In the genomic region with DNA sequence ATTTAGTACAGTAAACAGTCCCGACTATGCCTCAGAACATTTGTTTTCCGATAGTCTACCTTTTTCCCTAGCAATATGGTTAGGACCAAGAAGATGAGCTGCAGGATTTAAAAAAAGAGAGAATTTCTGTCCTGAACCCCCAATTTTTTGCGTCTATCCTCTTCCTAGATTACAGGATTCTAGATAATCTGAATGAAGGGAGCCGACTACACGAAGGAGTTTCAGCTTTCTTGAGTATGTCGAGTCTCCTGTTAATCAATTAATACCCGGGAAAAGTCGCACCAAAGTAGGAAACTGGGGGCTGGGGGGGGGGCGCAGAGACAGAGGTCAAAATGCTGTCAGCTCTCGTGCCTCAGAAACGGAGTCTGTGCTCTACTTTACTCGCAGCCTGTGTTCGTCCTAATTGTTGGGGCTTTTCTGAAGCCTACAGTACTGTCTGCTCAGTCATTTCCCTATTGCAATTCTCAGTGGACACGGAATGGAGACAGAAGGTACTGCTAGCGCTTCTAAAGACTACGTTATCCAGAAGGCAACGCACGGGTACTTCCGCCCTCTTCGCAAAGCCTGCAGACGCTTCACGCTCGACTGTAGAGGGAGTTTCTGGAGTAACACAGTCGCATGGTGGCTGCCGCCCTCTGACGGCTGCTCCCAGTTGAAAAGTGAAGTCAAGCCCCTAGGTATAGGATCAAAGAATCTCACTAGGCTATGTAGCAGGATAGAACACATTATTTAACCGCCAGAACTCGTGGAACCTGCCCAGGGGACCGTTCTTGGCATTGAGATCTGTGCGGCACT, we compare ENCODE assay signal across 7 mouse cellular contexts. TPM values are rescaled to one million over a fixed set of nuclear protein-coding genes. Genes with fewer than 3 reads are reported as not detected.
DNase-seq lines count a peak whose midpoint lies in the region; ATAC-seq lines count a peak whose summit lies in the region.

No protein-coding gene starts in this region.

- peak; percentile 57 for ATAC-seq in hindbrain, embryonic 14.5 days (ENCODE audit: low FRiP score)
- peak; percentile 69 for ATAC-seq in megakaryocyte progenitor cell, adult 5-6 weeks (replicated peaks; ENCODE audit: poor library complexity)

- intact Hi-C loops in left cerebral cortex, postnatal 10 days (cut with DNase I) = no loop called here

- H3K4me3 ChIP-seq in hindbrain, embryonic 14.5 days (replicated peaks; ENCODE audit: low read length) = peak overlapping the region; percentile 88

- H3K36me3 ChIP-seq in hindbrain, embryonic 14.5 days (replicated peaks; ENCODE audit: control insufficient read depth, insufficient read depth) = peaks cover 17% of the 10 kb centered on the region

- peak; percentile 86 for DNase-seq in adipocyte (ENCODE audit: low spot score)
- peak; percentile 84 to 88 for DNase-seq in cerebellum, postnatal 25 days
- DNase-seq in frontal cortex, postnatal 25 days (ENCODE audit: low spot score in 2 of 2) = peak; percentile 66 to 78
- peak; percentile 91 for DNase-seq in hindbrain, embryonic 14.5 days (ENCODE audit: low spot score)
- peak; percentile 89 to 91 for DNase-seq in left cerebral cortex, postnatal 10 days (ENCODE audit: extremely low spot score in 1 of 2, low spot score in 2 of 2)
- peak; percentile 87 for DNase-seq in right cerebral cortex, postnatal 25 days

- no peaks in the 10 kb centered on the region for H3K9me3 ChIP-seq in hindbrain, embryonic 14.5 days (ENCODE audit: control insufficient read depth, low read length)

- peaks cover 24% of the 10 kb centered on the region for H3K4me1 ChIP-seq in hindbrain, embryonic 14.5 days (replicated peaks; ENCODE audit: control insufficient read depth, insufficient read depth, low read length)

- H3K27me3 ChIP-seq in hindbrain, embryonic 14.5 days (ENCODE audit: control insufficient read depth, insufficient read depth, low read length) = no peaks in the 10 kb centered on the region

- peak overlapping the region; percentile 78 for H3K27ac ChIP-seq in hindbrain, embryonic 14.5 days

- peak overlapping the region; percentile 56 for H3K4me2 ChIP-seq in hindbrain, embryonic 14.5 days (replicated peaks)

- WGBS in hindbrain, embryonic 14.5 days = 3% methylated on average over 30 of the region's 30 CpGs

- H3K9ac ChIP-seq in hindbrain, embryonic 14.5 days = peak overlapping the region; percentile 37

RNA-seq across cellular contexts. Expression of gene Gsk3a, which starts 1.4 kb away (rescaled TPM):
- polyA plus RNA-seq in hindbrain, embryonic 14.5 days (2014; fragmentation: Nextera tagmentation; extraction: Ambion mirVana) = 23.4 and 24.1 TPM in 2 replicates
- total RNA-seq in left cerebral cortex, postnatal 10 days (2021) = 100 to 1,000 TPM; 205 TPM
- total RNA-seq in megakaryocyte progenitor cell, adult 5-6 weeks (2015) = 84.9 and 93.2 TPM in 2 replicates
- total RNA-seq in megakaryocyte progenitor cell, adult 5-6 weeks (2017) = 57.8 and 60.3 TPM in 2 replicates

RNA-seq across cellular contexts. Expression of gene Erf, which starts 11.5 kb away (rescaled TPM):
- 5.7 and 6.7 TPM in 2 replicates for polyA plus RNA-seq in hindbrain, embryonic 14.5 days (2014; fragmentation: Nextera tagmentation; extraction: Ambion mirVana)
- 10 to 100 TPM; 47.7 to 55.1 TPM for total RNA-seq in left cerebral cortex, postnatal 10 days (2021)
- 5.2 and 5.6 TPM in 2 replicates for total RNA-seq in megakaryocyte progenitor cell, adult 5-6 weeks (2015)
- 6.6 and 6.9 TPM in 2 replicates for total RNA-seq in megakaryocyte progenitor cell, adult 5-6 weeks (2017)

RNA-seq across cellular contexts. Expression of gene Zfp526, which starts 17.8 kb away (rescaled TPM):
- polyA plus RNA-seq in hindbrain, embryonic 14.5 days (2014; fragmentation: Nextera tagmentation; extraction: Ambion mirVana) = 2.4 and 2.5 TPM in 2 replicates
- total RNA-seq in left cerebral cortex, postnatal 10 days (2021) = 1 to 10 TPM; 7.8 to 8.5 TPM
- 7.2 and 7.6 TPM in 2 replicates for total RNA-seq in megakaryocyte progenitor cell, adult 5-6 weeks (2015)
- total RNA-seq in megakaryocyte progenitor cell, adult 5-6 weeks (2017) = 7.5 and 7.6 TPM in 2 replicates

RNA-seq across cellular contexts. Expression of gene Dedd2, which starts 18.6 kb away (rescaled TPM):
- polyA plus RNA-seq in hindbrain, embryonic 14.5 days (2014; fragmentation: Nextera tagmentation; extraction: Ambion mirVana) = 13.8 and 14.9 TPM in 2 replicates
- 10 to 100 TPM; 22.7 to 23.8 TPM for total RNA-seq in left cerebral cortex, postnatal 10 days (2021)
- 10.7 and 11.0 TPM in 2 replicates for total RNA-seq in megakaryocyte progenitor cell, adult 5-6 weeks (2015)
- total RNA-seq in megakaryocyte progenitor cell, adult 5-6 weeks (2017) = 14.5 and 17.2 TPM in 2 replicates

RNA-seq across cellular contexts. Expression of gene Cic, which starts 28.5 kb away (rescaled TPM):
- polyA plus RNA-seq in hindbrain, embryonic 14.5 days (2014; fragmentation: Nextera tagmentation; extraction: Ambion mirVana) = 42.5 and 47.5 TPM in 2 replicates
- 100 to 1,000 TPM; 244 to 271 TPM for total RNA-seq in left cerebral cortex, postnatal 10 days (2021)
- 67.4 and 67.8 TPM in 2 replicates for total RNA-seq in megakaryocyte progenitor cell, adult 5-6 weeks (2015)
- total RNA-seq in megakaryocyte progenitor cell, adult 5-6 weeks (2017) = 19.0 and 24.4 TPM in 2 replicates

Comparison
In these comparisons a context has a peak if more than half of its experiments do, and no peak if none do; other contexts are left out.
1. Peak in every context shown above with its lines: DNase-seq, ATAC-seq, H3K4me3 ChIP-seq and H3K27ac ChIP-seq.
2. RNA of gene Erf, which starts 11.5 kb away (total RNA-seq): 47.7 to 55.1 TPM in left cerebral cortex, postnatal 10 days; 5.2 to 6.9 TPM in megakaryocyte progenitor cell, adult 5-6 weeks; every median in the first group is over 4 times any median in the second.